Mouse (Mus musculus): Measurements from ENCODE around the gene Zkscan5. TPM values are rescaled to one million over a fixed set of nuclear protein-coding genes. Genes with fewer than 3 reads are reported as not detected.
A peak's percentile ranks its signal among the peaks of the same experiment; 100 is the strongest.
"Not testable (repeated sequence)": the region's sequence is repeated elsewhere in the genome, so short reads cannot be mapped to it uniquely, and the experiment has no call there.

Gene Zkscan5
- polyA plus RNA-seq, 1 experiment from 2014 or later: 20.4 TPM

DNA sequence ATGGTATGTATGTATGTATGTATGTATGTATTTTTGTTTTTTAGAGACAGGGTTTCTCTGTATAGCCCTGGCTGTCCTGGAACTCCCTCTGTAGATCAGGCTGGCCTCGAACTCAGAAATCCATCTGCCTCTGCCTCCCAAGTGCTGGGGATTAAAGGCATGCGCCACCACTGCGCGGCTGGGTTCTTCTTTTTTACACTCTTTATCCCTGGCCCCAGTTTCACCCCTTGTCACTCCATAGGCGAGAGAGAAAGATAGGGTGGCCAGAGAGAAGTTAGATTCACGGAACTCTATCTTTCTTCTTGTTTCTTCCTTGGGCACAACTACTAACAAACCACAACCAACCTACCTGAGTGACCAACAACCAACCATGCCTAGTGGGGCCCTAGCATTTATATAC, 24.9 kb downstream of the Zkscan5 start:
- 81% methylated on average over 6 of the region's 6 CpGs for WGBS

GRCm38 (mm10) chr5:145230641-145231040, 26.3 kb downstream of the Zkscan5 start:
- 91% methylated on average over 4 of the region's 4 CpGs for WGBS
- no peak overlapping the region for H3K9ac ChIP-seq (replicated peaks; ENCODE audit: low read length)
- no peak for ATAC-seq (replicated peaks; ENCODE audit: insufficient number of reproducible peaks, low FRiP score, low TSS enrichment, low read depth)

More for the DNA sequence above, 24.9 kb downstream of the Zkscan5 start:
- not testable (repeated sequence) for H3K27ac ChIP-seq (replicated peaks; ENCODE audit: low read depth, low read length); H3K27me3 ChIP-seq (ENCODE audit: control insufficient read depth, insufficient read depth, low read length); H3K4me3 ChIP-seq (ENCODE audit: low read depth, low read length); DNase-seq (ENCODE audit: low spot score); ATAC-seq (replicated peaks; ENCODE audit: insufficient number of reproducible peaks, low FRiP score, low TSS enrichment, low read depth); H3K4me1 ChIP-seq (ENCODE audit: control insufficient read depth, insufficient read depth, low read length); H3K4me2 ChIP-seq (ENCODE audit: low read depth, low read length); H3K9me3 ChIP-seq (replicated peaks; ENCODE audit: control insufficient read depth, low read length); H3K9ac ChIP-seq (replicated peaks; ENCODE audit: low read length); H3K36me3 ChIP-seq (replicated peaks; ENCODE audit: control insufficient read depth, insufficient read depth, low read depth, low read length)

GRCm38 (mm10) chr5:145231367-145231871, 27.1 kb downstream of the Zkscan5 start, which contains the start of gene Zfp655:
Gene Zfp655, plus strand, starts transcription at chr5:145231715.
- H3K4me2 ChIP-seq (ENCODE audit: low read depth, low read length): peak within 1 kb of the TSS; percentile 70
- H3K4me3 ChIP-seq (ENCODE audit: low read depth, low read length): peak within 1 kb of the TSS; percentile 91
- H3K4me1 ChIP-seq (ENCODE audit: control insufficient read depth, insufficient read depth, low read length): no peaks in the 10 kb centered on the region
- DNase-seq (ENCODE audit: low spot score) (peak; percentile 95), ATAC-seq (replicated peaks; ENCODE audit: insufficient number of reproducible peaks, low FRiP score, low TSS enrichment, low read depth) (peak; percentile 98)
- H3K9ac ChIP-seq (replicated peaks; ENCODE audit: low read length): peak within 1 kb of the TSS; percentile 92
- H3K27ac ChIP-seq (replicated peaks; ENCODE audit: low read depth, low read length): peak within 1 kb of the TSS; percentile 76
- under 1% methylated on average over 42 of the region's 42 CpGs for WGBS
- no peaks in the 10 kb centered on the region; the same call in 1 of the 2 replicates for H3K36me3 ChIP-seq (replicated peaks; ENCODE audit: control insufficient read depth, insufficient read depth, low read depth, low read length)
- no peaks in the 10 kb centered on the region for H3K27me3 ChIP-seq (ENCODE audit: control insufficient read depth, insufficient read depth, low read length)
- H3K9me3 ChIP-seq (replicated peaks; ENCODE audit: control insufficient read depth, low read length): no peaks in the 10 kb centered on the region

More at GRCm38 (mm10) chr5:145230641-145231040, 26.3 kb downstream of the Zkscan5 start:
- no peak for DNase-seq (ENCODE audit: low spot score)
- Histone ChIP-seq H3K4me3 (ENCODE audit: low read depth, low read length) (peak overlapping the region; percentile 91), H3K27ac (replicated peaks; ENCODE audit: low read depth, low read length) (no peak overlapping the region), H3K27me3 (ENCODE audit: control insufficient read depth, insufficient read depth, low read length) (no peaks in the 10 kb centered on the region), H3K4me1 (ENCODE audit: control insufficient read depth, insufficient read depth, low read length) (no peaks in the 10 kb centered on the region), H3K36me3 (replicated peaks; ENCODE audit: control insufficient read depth, insufficient read depth, low read depth, low read length) (no peaks in the 10 kb centered on the region; the same call in 1 of the 2 replicates), H3K9me3 (replicated peaks; ENCODE audit: control insufficient read depth, low read length) (no peaks in the 10 kb centered on the region), H3K4me2 (ENCODE audit: low read depth, low read length) (no peak overlapping the region)

DNA sequence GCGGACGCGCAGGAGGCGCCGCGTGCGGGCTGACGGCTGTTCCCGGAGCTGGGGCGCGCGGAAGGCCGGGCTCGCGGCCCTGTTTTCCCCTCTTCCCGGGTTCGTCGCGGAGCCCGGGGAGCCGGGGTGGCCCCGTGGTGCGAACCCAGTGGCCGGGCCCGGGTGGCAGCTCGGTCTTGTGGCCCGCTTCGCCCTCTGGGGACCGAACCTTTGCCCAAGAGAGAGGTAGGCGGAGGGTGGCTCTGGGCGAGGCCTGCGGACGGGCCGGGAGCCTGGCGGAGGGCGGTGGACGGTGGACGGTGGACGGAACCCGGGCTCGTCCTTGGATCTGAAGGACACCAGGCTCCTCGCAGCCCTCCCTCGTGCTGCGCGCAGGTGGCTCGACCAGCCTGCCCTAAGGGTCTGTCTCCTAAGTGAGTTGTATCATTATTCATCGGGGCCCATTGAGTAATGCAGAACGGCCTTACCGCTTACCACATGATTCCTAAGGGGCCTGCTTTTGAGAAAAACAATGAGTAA, 27.6 kb downstream of the Zkscan5 start:
- peak overlapping the region; percentile 76 for H3K27ac ChIP-seq (replicated peaks; ENCODE audit: low read depth, low read length)
- ATAC-seq (replicated peaks; ENCODE audit: insufficient number of reproducible peaks, low FRiP score, low TSS enrichment, low read depth) (peak; percentile 62), DNase-seq (ENCODE audit: low spot score) (peak; percentile 6)
- WGBS: under 1% methylated on average over 37 of the region's 49 CpGs
- no peaks in the 10 kb centered on the region; the same call in 1 of the 2 replicates for H3K36me3 ChIP-seq (replicated peaks; ENCODE audit: control insufficient read depth, insufficient read depth, low read depth, low read length)
- no peaks in the 10 kb centered on the region for H3K27me3 ChIP-seq (ENCODE audit: control insufficient read depth, insufficient read depth, low read length)
- H3K9ac ChIP-seq (replicated peaks; ENCODE audit: low read length): peak overlapping the region; percentile 92
- H3K9me3 ChIP-seq (replicated peaks; ENCODE audit: control insufficient read depth, low read length): no peaks in the 10 kb centered on the region
- peak overlapping the region; percentile 52 for H3K4me2 ChIP-seq (ENCODE audit: low read depth, low read length)
- H3K4me1 ChIP-seq (ENCODE audit: control insufficient read depth, insufficient read depth, low read length): no peaks in the 10 kb centered on the region
- H3K4me3 ChIP-seq (ENCODE audit: low read depth, low read length): peak overlapping the region; percentile 91

- no peaks in the 10 kb centered on the region for H3K27me3 ChIP-seq (ENCODE audit: control insufficient read depth, insufficient read depth, low read length)
- no peak overlapping the region for H3K4me3 ChIP-seq (ENCODE audit: low read depth, low read length)
- H3K36me3 ChIP-seq (replicated peaks; ENCODE audit: control insufficient read depth, insufficient read depth, low read depth, low read length): no peaks in the 10 kb centered on the region; the same call in none of the 2 replicates
These were observed 30.3 kb downstream of the Zkscan5 start for GRCm38 (mm10) chr5:145234636-145235035.

DNA sequence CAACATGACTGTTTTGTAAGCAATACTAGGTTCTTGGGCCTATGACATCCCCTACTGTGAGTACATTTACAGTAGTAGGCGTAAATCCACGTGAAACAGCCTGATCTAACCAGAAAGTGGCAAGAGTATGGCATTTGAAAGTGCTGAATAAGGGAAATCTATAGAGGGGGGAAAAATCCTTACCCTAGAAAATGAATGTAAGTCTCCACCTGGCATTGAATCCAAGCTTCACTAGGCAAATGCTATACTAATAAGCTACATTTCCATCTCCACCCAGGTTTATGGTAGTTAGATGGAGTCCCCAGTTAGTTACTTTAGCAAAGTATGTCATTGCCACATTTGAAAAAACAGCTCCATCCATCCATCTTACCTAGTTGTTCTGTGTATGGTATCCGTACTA, 45.2 kb downstream of the Zkscan5 start:
- WGBS: 94% methylated on average over 3 of the region's 3 CpGs
- H3K9ac ChIP-seq (replicated peaks; ENCODE audit: low read length): no peak overlapping the region
- H3K27me3 ChIP-seq (ENCODE audit: control insufficient read depth, insufficient read depth, low read length): no peaks in the 10 kb centered on the region
- no peak overlapping the region for H3K4me2 ChIP-seq (ENCODE audit: low read depth, low read length)
- ATAC-seq (replicated peaks; ENCODE audit: insufficient number of reproducible peaks, low FRiP score, low TSS enrichment, low read depth) (no peak), DNase-seq (ENCODE audit: low spot score) (no peak)
- H3K4me3 ChIP-seq (ENCODE audit: low read depth, low read length): no peak overlapping the region
- H3K9me3 ChIP-seq (replicated peaks; ENCODE audit: control insufficient read depth, low read length): no peaks in the 10 kb centered on the region
- H3K27ac ChIP-seq (replicated peaks; ENCODE audit: low read depth, low read length): no peak overlapping the region
- H3K4me1 ChIP-seq (ENCODE audit: control insufficient read depth, insufficient read depth, low read length): no peaks in the 10 kb centered on the region
- H3K36me3 ChIP-seq (replicated peaks; ENCODE audit: control insufficient read depth, insufficient read depth, low read depth, low read length): no peaks in the 10 kb centered on the region; the same call in 1 of the 2 replicates

More at GRCm38 (mm10) chr5:145234636-145235035, 30.3 kb downstream of the Zkscan5 start:
- Histone ChIP-seq H3K9me3 (replicated peaks; ENCODE audit: control insufficient read depth, low read length) (no peaks in the 10 kb centered on the region), H3K4me2 (ENCODE audit: low read depth, low read length) (no peak overlapping the region), H3K27ac (replicated peaks; ENCODE audit: low read depth, low read length) (no peak overlapping the region), H3K4me1 (ENCODE audit: control insufficient read depth, insufficient read depth, low read length) (no peaks in the 10 kb centered on the region), H3K9ac (replicated peaks; ENCODE audit: low read length) (no peak overlapping the region)
- DNase-seq (ENCODE audit: low spot score): peak; percentile 29
- no peak for ATAC-seq (replicated peaks; ENCODE audit: insufficient number of reproducible peaks, low FRiP score, low TSS enrichment, low read depth)

Other genes starting within 250 kb of the Zkscan5 start
- gene Smurf1, start 238.7 kb upstream of the Zkscan5 start, polyA plus RNA-seq (2014; fragmentation: Nextera tagmentation; extraction: Ambion mirVana): 12.1 and 16.7 TPM in 2 replicates
- not detected in 2 replicates for gene Gm4871, start 171.8 kb upstream of the Zkscan5 start, polyA plus RNA-seq (2014; fragmentation: Nextera tagmentation; extraction: Ambion mirVana)
- gene 1700018F24Rik, start 161.6 kb upstream of the Zkscan5 start, polyA plus RNA-seq (2014; fragmentation: Nextera tagmentation; extraction: Ambion mirVana): not detected in 2 replicates
- 157 and 161 TPM in 2 replicates for gene Arpc1a, start 120.7 kb upstream of the Zkscan5 start, polyA plus RNA-seq (2014; fragmentation: Nextera tagmentation; extraction: Ambion mirVana)
- not detected in 2 replicates for gene Kpna7, start 120.5 kb upstream of the Zkscan5 start, polyA plus RNA-seq (2014; fragmentation: Nextera tagmentation; extraction: Ambion mirVana)
- gene Arpc1b, start 90.3 kb upstream of the Zkscan5 start, polyA plus RNA-seq (2014; fragmentation: Nextera tagmentation; extraction: Ambion mirVana): 55.5 and 65.0 TPM in 2 replicates
- 113 and 121 TPM in 2 replicates for gene Pdap1, start 64.3 kb upstream of the Zkscan5 start, polyA plus RNA-seq (2014; fragmentation: Nextera tagmentation; extraction: Ambion mirVana)
- gene Bud31, start 64.2 kb upstream of the Zkscan5 start, polyA plus RNA-seq (2014; fragmentation: Nextera tagmentation; extraction: Ambion mirVana): 281 and 299 TPM in 2 replicates
- 13.3 and 14.8 TPM in 2 replicates for gene Ptcd1, start 37.5 kb upstream of the Zkscan5 start, polyA plus RNA-seq (2014; fragmentation: Nextera tagmentation; extraction: Ambion mirVana)
- gene Cpsf4, start 37.3 kb upstream of the Zkscan5 start, polyA plus RNA-seq (2014; fragmentation: Nextera tagmentation; extraction: Ambion mirVana): 31.8 and 32.1 TPM in 2 replicates
- 493 and 500 TPM in 2 replicates for gene Atp5j2, start 12.5 kb upstream of the Zkscan5 start, polyA plus RNA-seq (2014; fragmentation: Nextera tagmentation; extraction: Ambion mirVana)
- 8.5 and 10.2 TPM in 2 replicates for gene Zkscan14, start 2.7 kb upstream of the Zkscan5 start, polyA plus RNA-seq (2014; fragmentation: Nextera tagmentation; extraction: Ambion mirVana)
- gene Zfp655, start 27.2 kb downstream of the Zkscan5 start, polyA plus RNA-seq (2014; fragmentation: Nextera tagmentation; extraction: Ambion mirVana): 41.5 and 45.0 TPM in 2 replicates
- gene Zscan25, start 75.9 kb downstream of the Zkscan5 start, polyA plus RNA-seq (2014; fragmentation: Nextera tagmentation; extraction: Ambion mirVana): 0.42 and 0.70 TPM in 2 replicates
- gene Cyp3a57, start 140.7 kb downstream of the Zkscan5 start, polyA plus RNA-seq (2014; fragmentation: Nextera tagmentation; extraction: Ambion mirVana): not detected in 2 replicates

All from embryonic facial prominence, embryonic 11.5 days (tissue).